Mouse (Mus musculus): ENCODE measurements at regions not wholly inside any gene's neighbourhood (a gene's known extent, or its start where the extent isn't known, plus 50 kb on each side); places are given as distances from the start of the nearest gene placed in this dataset.

- no peak for DNase-seq
- Histone ChIP-seq H3K27me3 (ENCODE audit: control insufficient read depth, insufficient read depth, low read length) (no peaks in the 10 kb centered on the region), H3K4me3 (replicated peaks; ENCODE audit: insufficient read depth, low read depth, low read length) (no peak overlapping the region), H3K27ac (ENCODE audit: insufficient read depth, low read length) (no peak overlapping the region), H3K4me1 (ENCODE audit: control insufficient read depth, insufficient read depth, low read length) (no peaks in the 10 kb centered on the region)
- 82% methylated on average over 5 of the region's 5 CpGs for WGBS
- TF ChIP-seq POLR2A (IDR thresholded peaks at IDR 0.05; ENCODE audit: borderline replicate concordance, insufficient read depth, low read length) (no peak), CTCF (IDR thresholded peaks at IDR 0.05; ENCODE audit: borderline replicate concordance, insufficient read depth, low read depth, low read length) (no peak)
Measured at GRCm38 (mm10) chr13:70978547-70979307, 137.1 kb upstream of the Adamts16 start.

DNA sequence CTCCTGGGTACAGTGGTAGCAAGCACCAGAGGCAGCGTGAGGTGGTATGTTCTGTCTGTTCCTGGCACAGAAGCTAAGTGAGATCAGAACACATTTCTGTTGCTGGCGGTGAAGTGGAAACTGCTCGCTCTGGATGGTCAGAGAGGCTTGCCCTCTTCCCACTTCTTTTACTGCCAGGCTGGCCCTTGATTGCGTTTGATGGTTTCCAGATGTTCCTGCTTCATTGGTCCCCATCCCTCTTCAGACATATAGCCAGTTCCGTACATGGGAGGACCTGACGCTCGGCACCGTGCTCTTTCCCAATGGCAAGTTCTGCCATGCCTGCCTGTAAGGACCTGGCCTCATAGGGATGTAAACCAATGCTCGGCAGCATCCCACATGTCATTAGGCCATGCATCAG is 128.0 kb upstream of the Adamts16 start:
- 89% methylated on average over 9 of the region's 9 CpGs for WGBS
- H3K27ac ChIP-seq (ENCODE audit: insufficient read depth, low read length): no peak overlapping the region
- H3K27me3 ChIP-seq (ENCODE audit: control insufficient read depth, insufficient read depth, low read length): no peaks in the 10 kb centered on the region
- TF ChIP-seq POLR2A (IDR thresholded peaks at IDR 0.05; ENCODE audit: borderline replicate concordance, insufficient read depth, low read length): no peak
- TF ChIP-seq CTCF (IDR thresholded peaks at IDR 0.05; ENCODE audit: borderline replicate concordance, insufficient read depth, low read depth, low read length): no peak
- no peak for DNase-seq
- no peak overlapping the region for H3K4me3 ChIP-seq (replicated peaks; ENCODE audit: insufficient read depth, low read depth, low read length)
- H3K4me1 ChIP-seq (ENCODE audit: control insufficient read depth, insufficient read depth, low read length): no peaks in the 10 kb centered on the region

DNA sequence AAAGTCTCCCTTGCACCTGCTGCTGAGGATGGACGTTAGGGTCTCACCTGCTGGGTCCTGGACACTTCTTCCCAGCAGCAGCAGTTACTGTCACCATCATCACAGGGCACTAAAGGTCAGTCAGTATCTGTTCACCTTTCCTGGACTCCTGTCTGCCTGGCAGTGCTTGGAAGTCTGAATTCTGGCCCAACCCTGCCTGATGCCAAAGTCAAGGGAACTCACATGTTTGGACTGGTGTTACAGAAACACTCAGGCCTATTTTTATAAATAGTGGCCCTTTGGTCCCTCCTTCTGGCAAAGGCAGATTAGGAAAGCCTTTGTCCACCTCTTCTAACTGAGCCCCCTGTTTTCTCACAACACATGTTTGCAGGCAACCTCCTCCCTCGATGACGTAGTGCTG is 126.2 kb upstream of the Adamts16 start:
- Histone ChIP-seq H3K4me3 (replicated peaks; ENCODE audit: insufficient read depth, low read depth, low read length) (no peak overlapping the region), H3K27me3 (ENCODE audit: control insufficient read depth, insufficient read depth, low read length) (no peaks in the 10 kb centered on the region), H3K27ac (ENCODE audit: insufficient read depth, low read length) (no peak overlapping the region), H3K4me1 (ENCODE audit: control insufficient read depth, insufficient read depth, low read length) (no peaks in the 10 kb centered on the region)
- no peak for TF ChIP-seq CTCF (IDR thresholded peaks at IDR 0.05; ENCODE audit: borderline replicate concordance, insufficient read depth, low read depth, low read length)
- no peak for TF ChIP-seq POLR2A (IDR thresholded peaks at IDR 0.05; ENCODE audit: borderline replicate concordance, insufficient read depth, low read length)
- DNase-seq: no peak
- WGBS: 55% methylated on average over 3 of the region's 3 CpGs

GRCm38 (mm10) chr13:70963384-70963783 is 121.8 kb upstream of the Adamts16 start:
- Histone ChIP-seq H3K4me1 (ENCODE audit: control insufficient read depth, insufficient read depth, low read length) (no peaks in the 10 kb centered on the region), H3K27ac (ENCODE audit: insufficient read depth, low read length) (no peak overlapping the region), H3K4me3 (replicated peaks; ENCODE audit: insufficient read depth, low read depth, low read length) (no peak overlapping the region), H3K27me3 (ENCODE audit: control insufficient read depth, insufficient read depth, low read length) (no peaks in the 10 kb centered on the region)
- TF ChIP-seq POLR2A (IDR thresholded peaks at IDR 0.05; ENCODE audit: borderline replicate concordance, insufficient read depth, low read length) (no peak), CTCF (IDR thresholded peaks at IDR 0.05; ENCODE audit: borderline replicate concordance, insufficient read depth, low read depth, low read length) (no peak)
- 73% methylated on average over 2 of the region's 2 CpGs for WGBS
- no peak for DNase-seq

DNA sequence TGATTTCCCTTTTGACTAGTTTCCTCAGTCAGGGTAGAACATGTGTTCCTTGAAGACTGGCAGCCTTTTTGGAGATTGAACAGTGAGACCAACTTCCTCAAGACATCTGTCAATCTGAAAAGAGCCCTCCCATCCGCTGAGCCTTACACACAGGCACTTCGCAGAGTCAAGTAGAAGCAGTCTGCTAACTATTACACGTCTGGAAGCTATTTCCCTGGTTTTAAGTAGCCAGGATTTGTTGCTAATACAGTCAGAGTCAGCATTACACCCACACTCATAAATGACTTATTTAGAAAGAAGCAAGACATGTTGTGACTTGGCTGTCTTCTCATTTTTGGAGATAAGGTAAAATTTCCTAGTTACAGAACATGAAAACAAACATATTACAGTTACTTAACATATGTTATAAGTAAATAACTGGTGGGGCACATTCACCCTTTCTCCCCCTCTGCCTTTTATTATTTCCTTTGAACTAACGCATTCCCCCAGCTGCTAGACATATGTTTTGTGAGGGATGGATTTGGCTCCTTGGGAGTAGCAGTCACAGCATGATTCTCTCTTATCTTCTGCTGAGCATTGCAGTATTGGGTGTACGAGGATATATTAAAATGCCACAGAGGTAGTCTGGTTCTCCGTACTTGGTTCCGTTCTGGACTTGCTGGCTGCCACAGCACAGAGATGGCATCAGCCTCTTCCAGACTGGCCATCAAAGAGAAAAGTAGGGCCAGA is 92.9 kb upstream of the Adamts16 start:
- no peak overlapping the region for H3K4me3 ChIP-seq (replicated peaks; ENCODE audit: insufficient read depth, low read depth, low read length)
- H3K4me1 ChIP-seq (ENCODE audit: control insufficient read depth, insufficient read depth, low read length): no peaks in the 10 kb centered on the region
- no peak for TF ChIP-seq POLR2A (IDR thresholded peaks at IDR 0.05; ENCODE audit: borderline replicate concordance, insufficient read depth, low read length)
- H3K27ac ChIP-seq (ENCODE audit: insufficient read depth, low read length): no peak overlapping the region
- DNase-seq: no peak
- 64% methylated on average over 7 of the region's 7 CpGs for WGBS
- H3K27me3 ChIP-seq (ENCODE audit: control insufficient read depth, insufficient read depth, low read length): no peaks in the 10 kb centered on the region

DNA sequence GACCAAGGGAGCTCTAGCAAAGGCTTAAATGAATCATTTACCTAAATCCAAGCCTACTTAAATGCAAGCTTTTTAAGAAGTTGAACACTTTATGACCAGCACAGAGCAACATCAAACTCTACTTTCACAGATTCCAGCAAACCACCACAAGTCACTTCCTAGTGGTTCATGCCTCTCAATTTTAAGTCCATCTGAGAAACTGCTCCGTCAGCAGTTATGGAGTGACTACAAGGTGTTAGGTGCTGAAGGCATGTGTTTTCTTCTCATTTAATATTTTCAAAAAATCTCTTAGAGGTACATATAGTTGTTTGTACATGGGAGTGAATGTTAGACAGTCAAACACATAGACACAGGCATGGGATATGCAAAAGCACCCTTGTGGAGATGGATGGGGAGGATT is 72.2 kb upstream of the Adamts16 start:
- no peak overlapping the region for H3K27ac ChIP-seq (ENCODE audit: insufficient read depth, low read length)
- TF ChIP-seq CTCF (IDR thresholded peaks at IDR 0.05; ENCODE audit: borderline replicate concordance, insufficient read depth, low read depth, low read length) (no peak), POLR2A (IDR thresholded peaks at IDR 0.05; ENCODE audit: borderline replicate concordance, insufficient read depth, low read length) (no peak)
- 98% methylated on average over 1 of the region's 1 CpGs for WGBS
- no peak overlapping the region for H3K4me3 ChIP-seq (replicated peaks; ENCODE audit: insufficient read depth, low read depth, low read length)
- H3K4me1 ChIP-seq (ENCODE audit: control insufficient read depth, insufficient read depth, low read length): peaks cover 3% of the 10 kb centered on the region; the same call in 1 of the 2 replicates
- no peak for DNase-seq
- no peaks in the 10 kb centered on the region for H3K27me3 ChIP-seq (ENCODE audit: control insufficient read depth, insufficient read depth, low read length)

- peak in 1 of 2 experiments; percentile 33 for DNase-seq
- no peak for TF ChIP-seq POLR2A (IDR thresholded peaks at IDR 0.05; ENCODE audit: borderline replicate concordance, insufficient read depth, low read length)
- no peak for TF ChIP-seq CTCF (IDR thresholded peaks at IDR 0.05; ENCODE audit: borderline replicate concordance, insufficient read depth, low read depth, low read length)
- no peak overlapping the region for H3K4me3 ChIP-seq (replicated peaks; ENCODE audit: insufficient read depth, low read depth, low read length)
- peaks cover 3% of the 10 kb centered on the region; the same call in 1 of the 2 replicates for H3K4me1 ChIP-seq (ENCODE audit: control insufficient read depth, insufficient read depth, low read length)
- no peak overlapping the region for H3K27ac ChIP-seq (ENCODE audit: insufficient read depth, low read length)
- no peaks in the 10 kb centered on the region for H3K27me3 ChIP-seq (ENCODE audit: control insufficient read depth, insufficient read depth, low read length)
Measured at GRCm38 (mm10) chr13:70910934-70911333, 69.3 kb upstream of the Adamts16 start.

GRCm38 (mm10) chr13:70904834-70905233 is 63.2 kb upstream of the Adamts16 start:
- DNase-seq: no peak
- H3K4me1 ChIP-seq (ENCODE audit: control insufficient read depth, insufficient read depth, low read length): no peaks in the 10 kb centered on the region

More at GRCm38 (mm10) chr13:70904834-70905233, 63.2 kb upstream of the Adamts16 start:
- no peak for TF ChIP-seq POLR2A (IDR thresholded peaks at IDR 0.05; ENCODE audit: borderline replicate concordance, insufficient read depth, low read length)
- TF ChIP-seq CTCF (IDR thresholded peaks at IDR 0.05; ENCODE audit: borderline replicate concordance, insufficient read depth, low read depth, low read length): no peak
- Histone ChIP-seq H3K27ac (ENCODE audit: insufficient read depth, low read length) (no peak overlapping the region), H3K4me3 (replicated peaks; ENCODE audit: insufficient read depth, low read depth, low read length) (no peak overlapping the region), H3K27me3 (ENCODE audit: control insufficient read depth, insufficient read depth, low read length) (no peaks in the 10 kb centered on the region)
